Mouse (Mus musculus) right cerebral cortex, postnatal 36 days (tissue): ENCODE measurements around the gene Adam11.

Experiments used
- DNase-seq, 2 experiments: peaks; one replicate each; pipeline ENCODE4 v3.0.0; 2022; ENCODE audit warnings: low spot score in 2 of 2, mixed read lengths in 1 of 2

Adam11 gene

DNA sequence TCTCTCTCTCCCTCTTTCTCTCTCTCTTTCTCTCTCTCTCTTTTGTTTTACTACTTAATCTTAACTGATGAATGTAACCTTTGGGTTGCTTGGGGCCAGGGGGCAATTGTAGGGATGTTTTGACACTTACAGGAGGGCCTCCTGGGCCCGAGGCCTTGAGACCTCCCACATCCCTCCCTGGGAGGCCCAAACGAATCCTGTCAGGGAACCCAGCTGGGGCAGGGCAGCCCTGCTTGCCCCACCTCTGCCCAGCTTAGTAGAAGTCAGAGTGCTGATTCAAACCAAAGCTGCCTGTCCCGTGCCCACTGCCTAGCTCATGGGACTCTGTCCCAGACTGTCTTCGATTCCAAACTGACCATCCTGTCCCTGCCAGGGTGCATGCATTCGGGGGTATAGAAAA is 17.4 kb downstream of the Adam11 start:
- no peak for DNase-seq

DNA sequence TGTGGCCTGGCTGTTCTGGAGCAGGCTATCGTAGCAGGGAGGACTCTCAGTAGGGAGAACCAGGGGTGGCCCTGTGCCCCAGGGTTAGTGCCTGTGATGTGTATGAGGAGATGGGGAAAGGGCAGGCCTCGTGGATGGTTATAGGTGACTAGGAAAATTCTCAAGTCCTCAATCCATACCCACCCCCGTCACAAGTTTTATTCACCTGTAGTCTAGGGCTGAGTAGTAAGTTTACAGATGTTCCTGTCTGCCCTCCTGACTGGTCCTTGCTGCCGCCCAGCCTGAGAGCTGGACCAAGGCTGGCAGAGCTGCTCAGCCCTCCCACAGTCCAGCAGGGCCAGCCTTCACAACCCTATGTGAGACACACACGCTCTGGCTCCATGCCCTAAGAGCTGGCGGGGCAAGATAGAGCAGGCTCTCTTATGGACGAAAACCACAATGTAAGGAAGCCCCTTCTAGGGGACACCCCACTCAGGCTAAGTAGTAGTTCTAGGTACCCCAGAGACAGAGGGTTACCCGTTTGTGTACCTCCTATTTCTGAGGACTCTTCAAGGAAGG is 17.9 kb downstream of the Adam11 start:
- DNase-seq = no peak

DNA sequence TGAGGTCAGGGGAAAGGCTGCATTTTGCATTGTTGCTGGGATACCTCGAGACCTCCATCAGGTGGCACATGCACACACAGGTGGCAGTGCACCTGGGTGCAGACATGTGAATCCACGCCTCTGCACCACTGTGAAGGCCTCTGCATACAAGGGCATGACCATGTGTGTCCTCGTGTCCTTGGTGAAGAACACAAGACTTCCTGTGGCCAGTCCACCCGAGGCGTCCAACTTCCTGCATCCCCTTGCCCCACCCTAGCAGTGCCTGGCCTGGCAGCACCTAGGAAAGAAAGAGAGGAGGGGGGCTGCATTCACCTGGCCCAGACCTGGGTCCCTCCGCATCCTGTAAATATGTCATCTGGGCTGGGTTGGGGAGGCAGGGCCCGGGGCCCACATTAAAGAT is 18.6 kb downstream of the Adam11 start:
- DNase-seq = no peak

- DNase-seq = no peak
Measured at GRCm38 (mm10) chr11:102780271-102780985, 19.2 kb downstream of the Adam11 start.

DNA sequence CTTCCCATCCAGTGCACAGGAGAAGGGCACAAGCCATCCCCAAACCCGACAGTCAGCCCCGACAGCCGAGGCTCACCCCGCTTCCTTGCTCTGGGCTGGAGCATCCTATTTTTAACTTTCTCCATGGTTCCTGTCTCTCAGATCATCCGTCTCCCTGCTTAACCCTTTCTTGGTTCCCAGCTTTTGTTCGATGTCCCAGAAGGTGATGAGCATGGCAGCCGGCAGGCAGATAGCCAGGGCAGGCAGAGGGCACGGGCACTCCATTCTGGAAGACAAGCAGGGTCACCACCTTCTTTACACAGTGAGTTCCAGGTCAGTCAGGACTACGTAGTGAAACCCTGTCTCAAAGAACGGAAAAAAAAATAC is 19.7 kb downstream of the Adam11 start:
- no peak for DNase-seq

DNA sequence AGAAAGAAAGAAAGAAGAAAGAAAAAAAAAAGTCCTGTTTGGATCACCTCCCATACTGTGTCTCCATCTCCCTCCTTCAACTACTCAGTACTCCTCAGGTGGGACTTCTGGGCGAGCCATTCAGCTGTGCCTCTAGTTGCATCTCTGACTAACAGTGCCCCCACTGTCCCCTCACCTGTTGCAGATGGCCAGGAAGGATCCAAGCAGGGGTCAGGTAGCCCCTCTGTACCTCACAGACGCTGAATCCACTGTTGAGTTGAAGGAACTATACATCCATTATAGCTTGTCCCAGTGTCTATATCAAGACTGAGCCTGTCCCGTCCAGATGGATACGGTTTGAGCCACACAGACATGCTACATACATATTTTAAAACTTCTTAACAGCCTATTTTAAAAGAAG is 20.3 kb downstream of the Adam11 start:
- DNase-seq = no peak

GRCm38 (mm10) chr11:102783443-102783842 is 22.2 kb downstream of the Adam11 start:
- DNase-seq = no peak

DNA sequence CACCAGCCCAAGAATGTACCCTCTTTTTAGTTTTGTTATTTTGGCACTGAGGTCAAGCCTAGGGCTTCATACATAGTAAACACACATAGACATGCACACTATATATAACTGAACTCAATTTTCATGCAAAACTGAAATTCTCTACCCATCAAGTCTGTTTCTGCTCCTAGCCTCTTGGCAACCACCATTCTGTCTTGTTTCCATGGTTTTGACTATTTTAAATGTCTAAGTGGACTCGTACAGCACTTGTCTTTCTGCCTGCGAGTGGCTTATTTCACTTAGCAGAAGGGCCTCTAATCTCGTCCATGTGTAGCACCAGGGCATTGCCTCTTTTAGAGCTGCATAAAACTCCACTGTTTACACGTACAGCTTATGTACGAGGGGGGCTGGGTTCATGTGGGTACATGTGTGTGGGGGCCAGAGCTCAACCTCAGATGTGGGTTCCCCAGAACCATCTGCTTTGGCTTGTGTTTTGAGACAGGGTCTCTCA is 26.5 kb downstream of the Adam11 start:
- no peak for DNase-seq

DNA sequence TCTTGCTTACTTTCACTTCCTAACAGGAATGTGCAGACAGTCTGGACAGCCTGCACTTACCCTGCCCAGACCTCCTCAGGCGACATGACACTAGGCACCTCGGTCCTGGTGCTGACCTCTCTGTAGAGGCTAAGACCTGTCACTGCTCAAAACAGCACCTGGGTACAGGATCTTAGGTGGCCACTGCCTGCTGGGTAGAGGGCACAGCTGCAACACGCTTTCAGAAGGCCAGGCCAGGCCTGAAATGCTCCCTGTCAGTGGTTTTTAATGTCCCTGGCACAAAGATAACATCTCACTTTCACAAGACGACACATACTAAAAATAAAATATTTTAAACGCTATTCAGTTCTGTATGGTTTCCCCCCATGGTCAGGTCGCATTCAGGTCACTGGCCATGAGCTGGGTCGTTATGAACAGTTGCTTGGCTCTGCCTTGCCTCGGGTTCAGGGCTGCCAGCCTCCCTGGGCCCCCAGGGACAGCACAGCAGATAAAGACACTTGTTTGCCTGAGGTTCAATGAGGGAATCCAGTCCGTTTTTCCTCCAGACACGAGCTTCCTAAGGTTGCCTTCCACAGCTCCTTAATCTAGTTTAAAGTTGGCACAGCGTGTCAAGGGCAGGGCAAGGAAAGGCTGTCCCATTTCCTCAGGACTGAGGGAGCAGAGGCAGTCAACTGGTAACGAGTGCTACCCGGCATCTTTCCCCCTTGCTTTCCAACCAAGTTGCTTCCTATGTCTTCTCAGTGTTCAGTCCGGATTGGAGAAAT is 30.6 kb downstream of the Adam11 start:
- DNase-seq = no peak

DNA sequence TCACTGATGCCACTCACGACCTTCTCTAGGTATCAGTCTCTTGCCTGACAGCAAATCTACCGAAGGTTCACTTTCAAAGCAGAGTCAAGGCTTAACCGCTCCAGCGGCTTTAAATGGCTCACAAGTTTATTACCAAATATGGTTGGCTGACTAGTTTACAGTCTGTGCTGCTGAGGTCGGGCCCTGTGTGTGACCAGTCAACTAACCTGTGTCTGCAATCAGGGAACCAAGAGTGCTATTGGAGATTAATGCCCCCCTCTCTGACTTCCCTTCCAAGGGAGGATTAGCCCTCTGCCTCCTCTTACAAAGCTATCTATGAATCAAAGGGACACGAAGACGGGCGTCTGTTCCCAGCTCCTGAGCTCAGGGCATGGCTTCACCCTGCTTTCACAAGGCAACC is 32.9 kb downstream of the Adam11 start:
- DNase-seq = no peak

GRCm38 (mm10) chr11:102803453-102803852 is 42.2 kb downstream of the Adam11 start:
- no peak for DNase-seq

GRCm38 (mm10) chr11:102808246-102808645 is 47.0 kb downstream of the Adam11 start:
- no peak for DNase-seq

DNA sequence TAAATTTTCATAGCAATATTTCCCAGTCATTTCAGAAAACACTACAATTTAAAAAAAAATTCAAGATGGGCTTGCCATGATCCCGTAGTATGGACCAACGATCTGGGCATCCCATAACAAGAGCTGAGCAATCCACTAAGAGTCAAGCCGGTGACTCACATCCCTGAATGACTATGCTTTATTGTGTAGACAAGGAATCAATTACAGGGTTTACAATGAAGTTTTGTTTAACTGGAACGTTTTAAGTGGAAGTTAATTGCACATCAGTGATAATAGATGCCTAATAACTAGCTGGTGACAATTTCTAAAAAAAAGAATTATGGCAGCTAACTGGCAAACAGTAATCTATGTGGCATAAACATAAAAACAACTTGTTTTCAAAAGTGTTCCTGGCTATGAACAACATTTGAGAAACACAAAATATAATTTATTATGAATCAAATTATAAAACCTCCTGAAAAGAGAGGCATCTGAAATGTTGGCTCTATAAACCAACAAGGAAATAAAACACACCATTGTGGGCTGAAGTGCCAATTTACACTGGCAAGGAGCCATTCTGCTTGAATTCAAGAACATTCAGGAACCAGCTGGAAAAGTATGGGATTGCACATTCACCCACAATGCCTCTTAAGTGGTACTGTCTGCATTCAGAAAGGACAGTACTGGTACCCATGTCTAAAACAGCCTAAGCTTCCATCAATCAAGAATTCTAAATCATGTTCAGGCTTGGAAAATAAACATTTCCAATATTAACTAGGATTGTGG is 49.7 kb downstream of the Adam11 start:
- no peak for DNase-seq

DNA sequence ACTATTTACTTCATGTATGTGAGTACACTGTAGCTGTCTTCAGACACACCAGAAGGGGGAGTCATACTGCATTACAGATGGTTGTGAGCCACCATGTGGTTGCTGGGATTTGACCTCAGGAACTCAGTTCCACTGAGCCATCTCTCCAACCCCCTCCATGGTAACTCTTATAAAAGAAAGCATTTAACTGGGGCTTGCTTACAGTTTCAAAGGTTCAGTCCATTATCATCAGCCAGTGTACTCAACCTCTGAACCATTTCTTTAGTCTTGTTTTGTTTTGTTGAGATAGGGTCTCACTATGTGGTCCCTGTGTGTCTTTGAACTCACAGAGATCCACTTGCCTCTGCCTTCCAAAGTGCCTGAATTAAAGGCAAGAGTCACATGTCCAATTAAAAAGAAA is 53.6 kb downstream of the Adam11 start:
- DNase-seq = no peak

DNA sequence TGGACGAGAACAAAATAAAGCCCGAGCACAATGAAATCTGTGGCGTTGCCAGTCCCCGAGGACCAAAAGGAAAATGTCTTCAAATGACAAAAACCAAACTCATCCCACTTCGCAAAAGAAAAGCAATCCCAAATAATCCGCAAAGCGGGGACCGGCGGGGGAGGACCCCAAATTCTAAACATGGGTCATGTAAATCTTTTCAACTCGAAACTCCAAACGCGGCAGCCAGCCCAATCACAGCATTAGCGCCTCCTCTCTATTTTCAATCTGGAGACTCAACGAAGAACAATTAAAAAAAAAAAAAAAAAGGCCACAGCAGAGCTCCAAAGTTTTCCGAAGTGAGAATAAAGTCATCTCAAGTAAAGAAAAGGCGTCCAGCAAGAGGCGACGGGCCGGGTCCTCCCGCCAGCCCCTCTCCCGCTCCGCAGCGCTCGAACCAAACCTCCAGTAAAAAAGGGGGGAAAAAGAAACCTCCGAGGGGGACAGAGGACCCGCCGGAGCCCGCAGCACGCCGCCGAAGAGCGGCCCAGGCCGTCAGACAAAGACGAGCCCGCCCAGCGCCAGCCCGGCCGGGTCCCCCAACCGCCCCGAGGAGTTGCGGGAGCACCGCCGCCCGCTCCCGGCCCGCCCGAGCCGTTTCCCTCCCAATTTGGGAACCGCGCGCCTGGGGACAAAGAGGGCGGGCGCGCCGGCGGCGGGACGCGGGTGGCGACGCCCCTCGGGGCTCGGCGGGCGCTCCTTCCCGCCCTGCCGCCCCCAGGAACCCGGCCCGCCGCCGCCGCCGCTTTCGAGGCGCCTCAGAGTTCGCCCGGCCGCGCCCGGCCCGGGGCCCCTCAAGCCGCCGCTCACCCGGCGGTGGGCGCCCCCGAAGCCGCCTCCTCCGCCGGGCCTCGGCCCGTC is 57.1 kb downstream of the Adam11 start:
- DNase-seq = no peak

DNA sequence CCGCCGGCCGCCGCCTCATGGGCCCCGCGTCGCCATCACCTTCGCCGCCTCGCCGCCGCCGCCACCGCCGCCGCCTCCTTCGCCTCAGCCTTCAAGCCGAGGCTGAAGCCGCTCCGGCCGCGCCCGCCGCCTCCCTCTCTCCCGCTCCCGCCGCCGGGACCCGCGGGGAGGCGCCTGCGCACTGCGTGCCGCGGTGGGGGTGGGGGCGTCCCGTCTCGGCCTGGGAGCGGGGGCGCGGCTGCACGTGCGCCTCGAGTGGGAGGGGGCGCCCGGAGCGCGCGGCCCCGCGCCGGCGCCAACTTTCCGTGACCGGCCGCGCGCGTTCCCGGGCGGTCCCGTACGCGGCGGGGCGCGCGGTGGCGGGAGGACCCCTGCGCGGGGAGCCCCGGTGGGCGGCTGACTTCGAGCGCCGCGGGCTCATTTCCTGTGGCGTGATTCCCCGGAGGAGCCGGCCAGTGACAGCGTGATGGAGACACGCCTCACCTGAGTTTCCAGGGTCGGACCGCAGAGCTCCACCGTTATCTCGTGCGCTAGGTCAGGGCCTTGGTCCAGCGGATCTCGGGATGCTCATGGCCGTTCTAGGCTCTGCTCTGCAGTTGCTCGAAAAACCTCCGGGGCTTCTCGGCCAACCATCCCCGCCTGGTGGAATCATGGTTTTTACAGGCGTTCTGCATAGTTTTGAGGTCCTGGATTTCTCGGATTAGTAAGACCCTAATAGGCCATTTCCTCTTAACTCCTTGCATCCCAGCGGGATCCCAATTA is 58.0 kb downstream of the Adam11 start, which contains the start of gene Gjc1:
TSS of gene Gjc1 (minus strand) at position 680 of the 762 bp plus-strand sequence.
- no peak for DNase-seq

DNA sequence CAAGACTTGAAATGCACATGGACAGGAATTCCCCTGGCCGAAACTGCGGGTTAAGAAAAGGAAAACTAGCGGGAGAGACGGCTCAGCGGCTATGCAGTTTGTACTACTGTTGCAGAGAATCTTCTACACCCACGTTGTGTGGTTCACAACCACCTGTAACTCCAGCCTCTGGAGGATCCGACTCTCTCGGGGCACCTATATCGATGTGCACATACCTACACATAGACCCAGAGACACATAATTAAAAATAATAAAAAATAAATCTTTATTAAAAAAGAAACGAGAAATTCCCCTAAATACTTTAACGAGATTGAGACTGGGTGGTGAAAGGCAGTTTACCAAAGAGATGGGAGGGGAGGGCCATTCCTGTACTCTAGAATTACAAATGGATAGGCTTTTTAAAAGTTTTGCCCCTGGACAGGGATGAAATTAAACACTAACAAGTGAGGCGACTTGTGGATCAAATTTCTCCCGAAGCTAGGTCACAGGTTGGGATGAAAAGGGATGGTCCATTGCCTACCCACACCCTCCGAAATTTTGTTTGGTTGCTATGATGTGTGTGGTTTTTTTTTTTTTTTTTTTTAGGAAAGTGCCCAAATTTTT is 58.6 kb downstream of the Adam11 start:
- no peak for DNase-seq

DNA sequence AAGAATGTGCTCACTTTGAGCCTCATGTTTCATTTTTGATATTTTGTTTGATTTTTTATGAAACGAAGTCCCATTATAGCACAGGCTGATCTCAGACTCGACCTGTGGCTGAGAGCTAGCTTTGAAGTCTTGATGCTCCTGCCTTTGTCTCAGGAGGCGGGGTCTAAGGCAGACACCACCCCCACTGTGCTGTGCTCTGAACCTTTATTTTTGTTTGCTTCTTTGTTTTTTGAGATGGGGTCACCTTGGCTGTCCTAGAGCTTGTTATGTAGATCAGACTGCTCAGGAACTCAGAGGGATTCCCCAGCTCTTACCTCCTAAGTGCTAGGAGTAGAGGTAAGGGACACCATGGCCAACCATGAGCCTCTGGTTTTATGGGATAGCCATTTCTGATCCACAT is 59.2 kb downstream of the Adam11 start:
- no peak for DNase-seq

DNA sequence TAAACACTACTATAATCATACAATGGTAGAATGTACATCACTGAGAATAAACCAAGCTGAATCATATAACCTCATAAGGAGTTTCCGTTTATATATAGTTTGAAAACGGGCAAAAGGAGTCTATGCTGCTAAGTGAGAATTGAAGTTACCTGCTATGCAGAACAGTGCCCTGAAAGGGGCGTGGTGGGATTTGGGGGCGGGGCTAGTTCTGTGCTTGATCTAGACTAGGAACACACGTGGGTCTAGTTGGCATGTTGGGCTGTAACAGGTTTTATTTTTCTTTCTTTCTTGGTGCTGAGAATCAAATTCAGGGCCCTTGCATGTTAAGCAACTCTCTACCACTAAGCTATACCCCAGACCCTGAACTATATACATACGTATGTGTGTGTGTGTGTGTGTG is 60.0 kb downstream of the Adam11 start:
- DNase-seq = no peak

GRCm38 (mm10) chr11:102826476-102826875 is 65.2 kb downstream of the Adam11 start:
- no peak for DNase-seq
